ENCODE assay signal across 10 mouse cellular contexts in the genomic region with DNA sequence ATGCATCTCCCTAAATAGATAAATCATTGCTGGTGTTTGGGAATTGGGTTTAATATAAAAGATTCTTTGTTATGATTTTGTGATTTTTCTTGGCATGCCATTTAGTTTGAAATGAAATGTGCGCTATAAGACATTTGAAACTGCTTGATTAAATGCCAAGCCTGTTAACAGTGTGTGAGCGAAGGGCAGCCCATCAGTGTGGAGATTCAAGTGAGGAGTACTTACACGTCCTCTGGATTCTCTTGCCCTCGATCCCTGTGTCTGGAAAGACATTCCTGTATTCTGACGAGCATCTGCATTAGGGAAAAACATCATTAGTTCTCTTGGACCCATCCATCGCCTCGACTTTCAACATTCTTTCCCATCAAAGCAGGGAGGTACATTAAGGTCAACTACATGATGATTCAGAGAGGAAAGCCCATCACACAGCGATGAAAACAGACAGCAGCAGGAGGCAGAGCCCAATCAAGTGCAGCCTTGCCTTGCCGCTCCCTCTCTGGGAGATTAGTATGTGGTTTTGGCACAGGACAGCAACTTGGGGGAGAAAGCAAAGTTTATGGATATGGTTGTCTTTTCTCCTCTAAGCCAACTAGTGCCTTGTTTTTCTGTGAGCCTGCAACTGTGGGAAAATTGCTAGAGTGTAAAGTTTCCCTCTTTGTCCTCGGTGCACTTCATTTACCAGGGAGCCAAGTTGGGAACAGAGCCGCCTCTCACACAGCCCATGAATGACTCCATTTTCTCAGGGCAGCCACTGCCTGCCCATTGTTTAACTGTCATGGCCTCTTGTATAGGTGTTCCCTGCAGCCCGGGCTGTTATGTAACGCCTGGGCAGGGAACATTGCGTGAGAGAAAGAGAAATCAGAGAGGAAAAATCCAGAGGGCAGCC. TPM values are rescaled to one million over a fixed set of nuclear protein-coding genes. Genes with fewer than 3 reads are reported as not detected.
DNase-seq lines count a peak whose midpoint lies in the region; ATAC-seq and TF ChIP-seq lines count a peak whose summit lies in the region.
"Had no signal": no experiment of that assay in that cellular context is flagged by ENCODE, and none has a peak within 500 bp of the region (broad histone marks: within the 10 kb centered on the region; RNA-seq: fewer than 3 reads in every experiment).

No protein-coding gene starts in this region.

- TF ChIP-seq POLR2A in limb, embryonic 14.5 days (IDR thresholded peaks at IDR 0.05; ENCODE audit: borderline replicate concordance, extremely low read depth, insufficient read depth, insufficient read length) = no peak

- H3K4me2 ChIP-seq in heart, embryonic 11.5 days = no peak overlapping the region
- H3K4me2 ChIP-seq in limb, embryonic 14.5 days (replicated peaks; ENCODE audit: low read depth, low read length, severe bottlenecking) = no peak overlapping the region
- H3K4me2 ChIP-seq in intestine, embryonic 16.5 days (ENCODE audit: low read depth, low read length) = no peak overlapping the region
- H3K4me2 ChIP-seq: limb, embryonic 12.5 days had no signal

- no peak overlapping the region for H3K9ac ChIP-seq in heart, embryonic 11.5 days (ENCODE audit: low read depth, low read length)
- no peak overlapping the region for H3K9ac ChIP-seq in limb, embryonic 14.5 days (ENCODE audit: low read depth, low read length, severe bottlenecking)
- no peak overlapping the region for H3K9ac ChIP-seq in intestine, embryonic 16.5 days (ENCODE audit: low read depth, low read length)
- H3K9ac ChIP-seq: limb, embryonic 12.5 days had no signal

- peak; percentile 61 for DNase-seq in heart, embryonic 10.5 days (ENCODE audit: low spot score)
- DNase-seq in brain, embryonic 18.5 days (ENCODE audit: low read depth, low spot score) = peak; percentile 56
- peak; percentile 57 to 66 for DNase-seq in frontal cortex, adult 2 months (ENCODE audit: extremely low spot score in 1 of 2, low spot score in 1 of 2)
- peak; percentile 39 for DNase-seq in limb, embryonic 14.5 days (ENCODE audit: low spot score)
- DNase-seq in right cerebral cortex, postnatal 25 days = peak; percentile 49

- no peak for ATAC-seq in heart, embryonic 11.5 days (replicated peaks; ENCODE audit: insufficient number of reproducible peaks, low FRiP score, low TSS enrichment)
- no peak; the same call in 1 of the 2 replicates for ATAC-seq in limb, embryonic 14.5 days (ENCODE audit: low FRiP score, low read depth)
- no peak for ATAC-seq in intestine, embryonic 16.5 days
- no peak for ATAC-seq in megakaryocyte progenitor cell, adult 5-6 weeks (replicated peaks; ENCODE audit: poor library complexity)

- WGBS in heart, embryonic 10.5 days = 74% methylated on average over 14 of the region's 14 CpGs
- 69% methylated on average over 14 of the region's 14 CpGs for WGBS in heart, embryonic 11.5 days (ENCODE audit: insufficient replicate concordance)
- 64% methylated on average over 14 of the region's 14 CpGs for WGBS in limb, embryonic 14.5 days
- WGBS in intestine, embryonic 16.5 days = 60% methylated on average over 14 of the region's 14 CpGs

- H3K27ac ChIP-seq in heart, embryonic 10.5 days = no peak overlapping the region
- H3K27ac ChIP-seq in heart, embryonic 11.5 days (ENCODE audit: low read depth, low read length) = no peak overlapping the region
- H3K27ac ChIP-seq in limb, embryonic 14.5 days (replicated peaks; ENCODE audit: low read depth, low read length) = no peak overlapping the region; the same call in 1 of the 2 replicates
- no peak overlapping the region for H3K27ac ChIP-seq in intestine, embryonic 16.5 days (ENCODE audit: low read length)
- H3K27ac ChIP-seq: limb, embryonic 12.5 days had no signal

- no peaks in the 10 kb centered on the region for H3K36me3 ChIP-seq in heart, embryonic 10.5 days
- no peaks in the 10 kb centered on the region for H3K36me3 ChIP-seq in heart, embryonic 11.5 days (ENCODE audit: control insufficient read depth, insufficient read depth, low read length)
- no peaks in the 10 kb centered on the region for H3K36me3 ChIP-seq in limb, embryonic 14.5 days (ENCODE audit: control insufficient read depth, insufficient read depth, low read length)
- no peaks in the 10 kb centered on the region for H3K36me3 ChIP-seq in intestine, embryonic 16.5 days (ENCODE audit: control insufficient read depth, insufficient read depth, low read length)
- H3K36me3 ChIP-seq: limb, embryonic 12.5 days had no signal

- H3K4me3 ChIP-seq in heart, embryonic 10.5 days = no peak overlapping the region
- H3K4me3 ChIP-seq in heart, embryonic 11.5 days (ENCODE audit: low read depth, low read length) = no peak overlapping the region
- no peak overlapping the region for H3K4me3 ChIP-seq in limb, embryonic 14.5 days (replicated peaks; ENCODE audit: low read length)
- no peak overlapping the region for H3K4me3 ChIP-seq in intestine, embryonic 16.5 days (ENCODE audit: low read length)
- H3K4me3 ChIP-seq: limb, embryonic 12.5 days had no signal

- H3K9me3 ChIP-seq in heart, embryonic 10.5 days = no peaks in the 10 kb centered on the region
- H3K9me3 ChIP-seq in heart, embryonic 11.5 days (replicated peaks; ENCODE audit: control insufficient read depth, low read length) = no peaks in the 10 kb centered on the region
- H3K9me3 ChIP-seq in limb, embryonic 14.5 days (ENCODE audit: control insufficient read depth, low read length) = no peaks in the 10 kb centered on the region
- no peaks in the 10 kb centered on the region for H3K9me3 ChIP-seq in intestine, embryonic 16.5 days (ENCODE audit: control insufficient read depth, low read length)
- H3K9me3 ChIP-seq: limb, embryonic 12.5 days had no signal

- no peaks in the 10 kb centered on the region for H3K27me3 ChIP-seq in heart, embryonic 10.5 days (ENCODE audit: insufficient read depth, poor library complexity, severe bottlenecking)
- H3K27me3 ChIP-seq in heart, embryonic 11.5 days (ENCODE audit: control insufficient read depth, insufficient read depth, low read length) = no peaks in the 10 kb centered on the region
- H3K27me3 ChIP-seq in limb, embryonic 14.5 days (ENCODE audit: control insufficient read depth, insufficient read depth, low read length) = no peaks in the 10 kb centered on the region
- H3K27me3 ChIP-seq in intestine, embryonic 16.5 days (replicated peaks; ENCODE audit: control insufficient read depth, insufficient read depth, low read length) = no peaks in the 10 kb centered on the region
- H3K27me3 ChIP-seq: limb, embryonic 12.5 days had no signal

- H3K4me1 ChIP-seq in heart, embryonic 10.5 days = no peaks in the 10 kb centered on the region
- H3K4me1 ChIP-seq in heart, embryonic 11.5 days (ENCODE audit: control insufficient read depth, insufficient read depth, low read length) = no peaks in the 10 kb centered on the region
- no peaks in the 10 kb centered on the region for H3K4me1 ChIP-seq in limb, embryonic 14.5 days (ENCODE audit: control insufficient read depth, insufficient read depth, low read length)
- H3K4me1 ChIP-seq in intestine, embryonic 16.5 days (ENCODE audit: control insufficient read depth, insufficient read depth, low read length) = no peaks in the 10 kb centered on the region; the same call in 1 of the 2 replicates
- H3K4me1 ChIP-seq: limb, embryonic 12.5 days had no signal

RNA-seq across cellular contexts. Expression of a gene that starts 44.6 kb away (rescaled TPM):
- polyA plus RNA-seq in heart, embryonic 10.5 days (2016; fragmentation: Nextera tagmentation; extraction: Ambion mirVana) = 0.12 and 0.14 TPM in 2 replicates
- not detected in 2 replicates for polyA plus RNA-seq in heart, embryonic 11.5 days (2014; fragmentation: Nextera tagmentation; extraction: Ambion mirVana)
- polyA plus RNA-seq in frontal cortex, adult 2 months (2012; rRNA removed) = 0.66 and 0.67 TPM in 2 replicates
- 5.9 and 8.6 TPM in 2 replicates for polyA plus RNA-seq in limb, embryonic 14.5 days (2012; rRNA removed)
- 1.1 and 1.2 TPM in 2 replicates for polyA plus RNA-seq in limb, embryonic 14.5 days (2014; fragmentation: Nextera tagmentation; extraction: Ambion mirVana)
- not detected in 2 replicates for polyA plus RNA-seq in intestine, embryonic 16.5 days (2015; fragmentation: Nextera tagmentation; extraction: Ambion mirVana)
- not detected in 2 replicates for total RNA-seq in megakaryocyte progenitor cell, adult 5-6 weeks (2015)
- 0.25 TPM in 1 of 2 replicates, not detected in the other for total RNA-seq in megakaryocyte progenitor cell, adult 5-6 weeks (2017)
- polyA plus RNA-seq: stomach, embryonic 14.5 days had no signal
